9 mouse cellular contexts compared by ENCODE assay signal in the genomic region with DNA sequence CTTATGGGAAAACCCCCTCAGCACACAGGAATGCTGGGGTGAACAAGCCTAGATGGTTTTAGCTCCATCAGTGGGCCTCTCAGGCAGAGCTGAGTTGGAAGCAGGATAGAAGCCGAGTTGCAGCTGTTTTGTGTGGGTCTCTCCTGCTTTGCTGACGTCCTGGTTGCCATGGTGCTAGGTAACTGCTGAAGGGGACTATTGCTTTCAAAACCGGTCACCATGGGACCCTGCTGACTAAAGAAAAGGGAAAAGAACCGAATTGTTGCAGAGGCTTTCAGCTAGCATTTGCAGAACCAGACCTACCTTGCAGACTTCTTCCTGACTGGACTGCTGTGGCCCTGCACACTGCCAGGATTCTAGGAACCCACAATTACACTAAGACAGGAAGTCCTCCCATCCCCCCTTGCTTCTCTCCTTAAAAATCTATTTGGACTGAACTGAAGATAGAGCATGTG. TPM values are rescaled to one million over a fixed set of nuclear protein-coding genes. Genes with fewer than 3 reads are reported as not detected.
DNase-seq lines count a peak whose midpoint lies in the region; ATAC-seq and TF ChIP-seq lines count a peak whose summit lies in the region.
"Had no signal": no experiment of that assay in that cellular context is flagged by ENCODE, and none has a peak within 500 bp of the region (broad histone marks: within the 10 kb centered on the region; RNA-seq: fewer than 3 reads in every experiment).

No protein-coding gene starts in this region.

- DNase-seq in heart, embryonic 10.5 days (ENCODE audit: low spot score), result no peak
- DNase-seq in forebrain, postnatal 0 days, result peak; percentile 74
- DNase-seq in left cerebral cortex, adult 11 months (ENCODE audit: low spot score), result peak; percentile 54
- DNase-seq in thymus, adult 18-20 months, result no peak
- no peak for DNase-seq in kidney, adult 18-20 months

- no peak for ATAC-seq in heart, embryonic 11.5 days (replicated peaks; ENCODE audit: insufficient number of reproducible peaks, low FRiP score, low TSS enrichment)
- ATAC-seq in forebrain, postnatal 0 days, result peak; percentile 77
- ATAC-seq in activated CD4-positive, CD25-positive, alpha-beta regulatory T cell, adult 4 months, result no peak

- 8% methylated on average over 4 of the region's 4 CpGs for WGBS in heart, embryonic 10.5 days
- WGBS in heart, embryonic 11.5 days (ENCODE audit: insufficient replicate concordance), result 8% methylated on average over 4 of the region's 4 CpGs
- WGBS in forebrain, postnatal 0 days, result 3% methylated on average over 4 of the region's 4 CpGs
- 4% methylated on average over 4 of the region's 4 CpGs for WGBS in olfactory bulb, adult 2 months

- peaks cover 14% of the 10 kb centered on the region for H3K4me1 ChIP-seq in heart, embryonic 10.5 days
- peaks cover 11% of the 10 kb centered on the region for H3K4me1 ChIP-seq in heart, embryonic 11.5 days (ENCODE audit: control insufficient read depth, insufficient read depth, low read length)
- H3K4me1 ChIP-seq in forebrain, postnatal 0 days (ENCODE audit: insufficient read depth), result peaks cover 32% of the 10 kb centered on the region
- peaks cover 17% of the 10 kb centered on the region for H3K4me1 ChIP-seq in olfactory bulb, adult 2 months (ENCODE audit: control insufficient read depth, insufficient read depth, low read length)

- no peak for TF ChIP-seq CTCF in forebrain, postnatal 0 days (IDR thresholded peaks at IDR 0.05; ENCODE audit: low read depth)
- no peak for TF ChIP-seq CTCF in olfactory bulb, adult 2 months (IDR thresholded peaks at IDR 0.05; ENCODE audit: insufficient read depth, low read depth, low read length)

- TF ChIP-seq POLR2A in olfactory bulb, adult 2 months (IDR thresholded peaks at IDR 0.05; ENCODE audit: insufficient read depth, low read depth, low read length), result peak; percentile 31; the same call in 1 of the 2 replicates

- no peak overlapping the region for H3K4me2 ChIP-seq in heart, embryonic 11.5 days
- peak overlapping the region; percentile 62 for H3K4me2 ChIP-seq in forebrain, postnatal 0 days (ENCODE audit: low read depth)

- H3K27ac ChIP-seq in heart, embryonic 10.5 days, result no peak overlapping the region
- H3K27ac ChIP-seq in heart, embryonic 11.5 days (ENCODE audit: low read depth, low read length), result no peak overlapping the region
- peak overlapping the region; percentile 89 for H3K27ac ChIP-seq in forebrain, postnatal 0 days (ENCODE audit: low read depth, low read length)
- peak overlapping the region; percentile 96 for H3K27ac ChIP-seq in olfactory bulb, adult 2 months (ENCODE audit: insufficient read depth, low read depth, low read length)
- H3K27ac ChIP-seq: liver, embryonic 14.5 days had no signal

- H3K4me3 ChIP-seq in heart, embryonic 10.5 days, result peak overlapping the region; percentile 51; the same call in 1 of the 2 replicates
- H3K4me3 ChIP-seq in heart, embryonic 11.5 days (ENCODE audit: low read depth, low read length), result no peak overlapping the region
- peak overlapping the region; percentile 78; the same call in 1 of the 2 replicates for H3K4me3 ChIP-seq in forebrain, postnatal 0 days (ENCODE audit: low read depth, low read length)
- no peak overlapping the region for H3K4me3 ChIP-seq in olfactory bulb, adult 2 months (ENCODE audit: insufficient read depth, low read depth, low read length)

- no peak overlapping the region for H3K9ac ChIP-seq in heart, embryonic 11.5 days (ENCODE audit: low read depth, low read length)
- H3K9ac ChIP-seq in forebrain, postnatal 0 days, result peak overlapping the region; percentile 75
- H3K9ac ChIP-seq: liver, embryonic 14.5 days had no signal

- no peaks in the 10 kb centered on the region for H3K9me3 ChIP-seq in heart, embryonic 10.5 days
- no peaks in the 10 kb centered on the region for H3K9me3 ChIP-seq in heart, embryonic 11.5 days (replicated peaks; ENCODE audit: control insufficient read depth, low read length)
- no peaks in the 10 kb centered on the region for H3K9me3 ChIP-seq in forebrain, postnatal 0 days (ENCODE audit: low read length)

- H3K36me3 ChIP-seq in heart, embryonic 10.5 days, result no peaks in the 10 kb centered on the region
- H3K36me3 ChIP-seq in heart, embryonic 11.5 days (ENCODE audit: control insufficient read depth, insufficient read depth, low read length), result no peaks in the 10 kb centered on the region
- no peaks in the 10 kb centered on the region for H3K36me3 ChIP-seq in forebrain, postnatal 0 days (ENCODE audit: insufficient read depth)

- no peaks in the 10 kb centered on the region for H3K27me3 ChIP-seq in heart, embryonic 10.5 days (ENCODE audit: insufficient read depth, poor library complexity, severe bottlenecking)
- H3K27me3 ChIP-seq in heart, embryonic 11.5 days (ENCODE audit: control insufficient read depth, insufficient read depth, low read length), result no peaks in the 10 kb centered on the region
- no peaks in the 10 kb centered on the region for H3K27me3 ChIP-seq in forebrain, postnatal 0 days (ENCODE audit: insufficient read depth, low read length)

RNA-seq across cellular contexts. Expression of a gene that starts 9.8 kb away (rescaled TPM):
- polyA plus RNA-seq in heart, embryonic 10.5 days (2016; fragmentation: Nextera tagmentation; extraction: Ambion mirVana), result 9.0 and 11.8 TPM in 2 replicates
- 11.1 and 12.0 TPM in 2 replicates for polyA plus RNA-seq in heart, embryonic 11.5 days (2014; fragmentation: Nextera tagmentation; extraction: Ambion mirVana)
- 33.2 and 34.5 TPM in 2 replicates for total RNA-seq in forebrain, postnatal 0 days (2014; rRNA removed)
- 38.6 and 42.7 TPM in 2 replicates for polyA plus RNA-seq in forebrain, postnatal 0 days (2015; fragmentation: Nextera tagmentation; extraction: Ambion mirVana)
- not detected in 2 replicates for polyA plus RNA-seq in olfactory bulb, adult 2 months (2012; ENCODE audit: insufficient read depth, insufficient read length, low replicate concordance, missing spikeins)
- 1 to 10 TPM; 3.3 to 8.7 TPM for polyA plus RNA-seq in activated CD4-positive, CD25-positive, alpha-beta regulatory T cell, adult 4 months (2017; shearing (Covaris generic))

RNA-seq across cellular contexts. Expression of a gene that starts 31.6 kb away (rescaled TPM):
- 11.0 and 12.0 TPM in 2 replicates for polyA plus RNA-seq in heart, embryonic 10.5 days (2016; fragmentation: Nextera tagmentation; extraction: Ambion mirVana)
- 13.9 and 14.7 TPM in 2 replicates for polyA plus RNA-seq in heart, embryonic 11.5 days (2014; fragmentation: Nextera tagmentation; extraction: Ambion mirVana)
- 89.0 and 102 TPM in 2 replicates for total RNA-seq in forebrain, postnatal 0 days (2014; rRNA removed)
- 36.0 and 44.0 TPM in 2 replicates for polyA plus RNA-seq in forebrain, postnatal 0 days (2015; fragmentation: Nextera tagmentation; extraction: Ambion mirVana)
- polyA plus RNA-seq in olfactory bulb, adult 2 months (2012; ENCODE audit: insufficient read depth, insufficient read length, low replicate concordance, missing spikeins), result 69.9 TPM in 1 of 2 replicates, not detected in the other
- 10 to 100 TPM; 38.9 to 48.9 TPM for polyA plus RNA-seq in activated CD4-positive, CD25-positive, alpha-beta regulatory T cell, adult 4 months (2017; shearing (Covaris generic))

RNA-seq across cellular contexts. Expression of a gene that starts 58.6 kb away (rescaled TPM):
- polyA plus RNA-seq in heart, embryonic 10.5 days (2016; fragmentation: Nextera tagmentation; extraction: Ambion mirVana), result 1.00 and 1.0 TPM in 2 replicates
- 1.3 and 1.5 TPM in 2 replicates for polyA plus RNA-seq in heart, embryonic 11.5 days (2014; fragmentation: Nextera tagmentation; extraction: Ambion mirVana)
- 5.2 and 7.9 TPM in 2 replicates for total RNA-seq in forebrain, postnatal 0 days (2014; rRNA removed)
- 1.6 and 2.6 TPM in 2 replicates for polyA plus RNA-seq in forebrain, postnatal 0 days (2015; fragmentation: Nextera tagmentation; extraction: Ambion mirVana)
- polyA plus RNA-seq in olfactory bulb, adult 2 months (2012; ENCODE audit: insufficient read depth, insufficient read length, low replicate concordance, missing spikeins), result not detected in 2 replicates
- polyA plus RNA-seq in activated CD4-positive, CD25-positive, alpha-beta regulatory T cell, adult 4 months (2017; shearing (Covaris generic)), result 10 to 100 TPM; 26.3 to 31.1 TPM

Comparison
In these comparisons a context has a peak if more than half of its experiments do, and no peak if none do; other contexts are left out.
1. H3K4me3 ChIP-seq: peak in heart, embryonic 10.5 days (single experiment) and forebrain, postnatal 0 days (single experiment); none in heart, embryonic 11.5 days (single experiment) and olfactory bulb, adult 2 months (single experiment).
2. DNase-seq: peak in forebrain, postnatal 0 days (single experiment) and left cerebral cortex, adult 11 months (single experiment); none in heart, embryonic 10.5 days (single experiment), thymus, adult 18-20 months (0 of 2) and kidney, adult 18-20 months (single experiment).
3. H3K27ac ChIP-seq: peak in forebrain, postnatal 0 days (single experiment) and olfactory bulb, adult 2 months (single experiment); none in heart, embryonic 10.5 days (single experiment) and heart, embryonic 11.5 days (single experiment).